Mouse (Mus musculus): ENCODE data around the gene Rnls. TPM values are rescaled to one million over a fixed set of nuclear protein-coding genes. Genes with fewer than 3 reads are reported as not detected.

Rnls gene
- total RNA-seq, 2 experiments from 2014 or later, result 1.3 to 1.6 TPM

GRCm38 (mm10) chr19:33173991-33174390 is 218.1 kb downstream of the Rnls start:
- TF ChIP-seq CTCF (IDR thresholded peaks at IDR 0.05), result no peak
- DNase-seq (ENCODE audit: extremely low spot score in 1 of 2, low spot score in 2 of 2), result no peak
- H3K4me3 ChIP-seq, result no peak overlapping the region
- no peak overlapping the region for H3K27ac ChIP-seq
- intact Hi-C loops (cut with DNase I), result no loop called here

DNA sequence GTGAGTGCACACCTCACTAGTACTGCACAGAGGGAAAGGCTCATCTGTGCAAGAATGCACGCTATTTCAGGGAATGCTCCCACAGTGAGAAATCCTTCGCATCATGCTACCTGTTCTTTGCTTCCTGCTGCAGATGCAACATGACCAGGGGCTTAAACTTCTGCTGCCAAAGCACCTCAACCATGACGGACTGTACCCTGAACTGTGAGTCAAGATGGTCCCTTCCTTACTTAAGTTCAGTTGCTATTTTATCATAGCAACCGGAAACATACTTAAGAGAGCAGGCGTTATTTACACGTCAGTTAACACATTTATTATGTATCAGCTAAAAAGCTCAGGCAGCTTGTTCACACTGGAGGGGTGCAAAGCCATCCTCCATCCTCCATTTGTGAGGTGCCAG is 222.2 kb downstream of the Rnls start:
- Histone ChIP-seq H3K27ac (no peak overlapping the region), H3K4me3 (no peak overlapping the region)
- TF ChIP-seq CTCF (IDR thresholded peaks at IDR 0.05), result no peak
- DNase-seq (ENCODE audit: extremely low spot score in 1 of 2, low spot score in 2 of 2), result no peak
- intact Hi-C loops (cut with DNase I), result no loop called here

DNA sequence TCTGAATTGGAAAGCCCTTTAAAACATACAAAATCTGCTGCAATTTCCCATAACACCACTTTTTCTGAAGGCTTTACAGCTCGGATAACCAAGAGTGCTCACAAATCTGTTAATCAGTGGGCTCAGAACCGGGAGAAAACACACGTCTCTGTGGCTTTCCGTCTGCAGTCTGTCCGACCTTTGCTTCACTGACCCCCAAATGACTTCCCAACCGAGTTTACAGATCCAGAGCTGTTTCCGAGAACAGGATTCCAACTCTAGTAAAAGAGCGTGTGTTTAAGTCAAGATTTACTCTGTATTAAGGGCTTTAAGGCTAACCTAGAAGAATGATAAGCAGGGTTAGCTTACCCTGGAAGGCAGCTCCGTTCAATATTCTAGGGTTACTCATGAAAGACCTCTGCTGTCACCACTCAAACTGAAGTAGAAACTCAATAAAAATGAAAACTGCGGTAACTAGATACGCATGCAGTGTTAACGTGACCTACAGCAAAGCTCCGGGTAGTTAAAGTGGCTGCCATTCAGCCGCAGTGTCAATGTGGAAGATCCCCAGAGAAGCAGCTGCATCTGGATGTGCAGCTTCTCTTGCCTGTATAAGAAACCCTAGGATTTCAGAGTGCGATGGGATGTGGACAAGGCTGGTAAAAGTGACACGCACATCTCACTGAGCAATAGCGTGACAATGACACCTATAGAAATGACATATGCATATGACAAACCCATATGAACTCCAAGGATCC is 224.4 kb downstream of the Rnls start:
- no peak for TF ChIP-seq CTCF (IDR thresholded peaks at IDR 0.05)
- H3K4me3 ChIP-seq, result no peak overlapping the region
- no peak overlapping the region for H3K27ac ChIP-seq
- intact Hi-C loops (cut with DNase I), result no loop called here
- DNase-seq (ENCODE audit: extremely low spot score in 1 of 2, low spot score in 2 of 2), result no peak

- no peak for DNase-seq (ENCODE audit: extremely low spot score in 1 of 2, low spot score in 2 of 2)
- no peak for TF ChIP-seq CTCF (IDR thresholded peaks at IDR 0.05)
- intact Hi-C loops (cut with DNase I), result no loop called here
- Histone ChIP-seq H3K4me3 (no peak overlapping the region), H3K27ac (no peak overlapping the region)
Measured at GRCm38 (mm10) chr19:33164801-33165200, 227.3 kb downstream of the Rnls start.

GRCm38 (mm10) chr19:33161903-33162302 is 230.2 kb downstream of the Rnls start:
- no peak for TF ChIP-seq CTCF (IDR thresholded peaks at IDR 0.05)
- Histone ChIP-seq H3K27ac (no peak overlapping the region), H3K4me3 (no peak overlapping the region)
- intact Hi-C loops (cut with DNase I), result no loop called here
- DNase-seq (ENCODE audit: extremely low spot score in 1 of 2, low spot score in 2 of 2), result no peak

- no peak for TF ChIP-seq CTCF (IDR thresholded peaks at IDR 0.05)
- H3K27ac ChIP-seq, result no peak overlapping the region
- intact Hi-C loops (cut with DNase I), result no loop called here
- no peak overlapping the region for H3K4me3 ChIP-seq
- no peak for DNase-seq (ENCODE audit: extremely low spot score in 1 of 2, low spot score in 2 of 2)
Measured at GRCm38 (mm10) chr19:33159897-33160296, 232.2 kb downstream of the Rnls start.

GRCm38 (mm10) chr19:33159192-33159591 is 232.9 kb downstream of the Rnls start:
- no peak for DNase-seq (ENCODE audit: extremely low spot score in 1 of 2, low spot score in 2 of 2)
- TF ChIP-seq CTCF (IDR thresholded peaks at IDR 0.05), result no peak
- Histone ChIP-seq H3K27ac (no peak overlapping the region), H3K4me3 (no peak overlapping the region)
- intact Hi-C loops (cut with DNase I), result no loop called here

DNA sequence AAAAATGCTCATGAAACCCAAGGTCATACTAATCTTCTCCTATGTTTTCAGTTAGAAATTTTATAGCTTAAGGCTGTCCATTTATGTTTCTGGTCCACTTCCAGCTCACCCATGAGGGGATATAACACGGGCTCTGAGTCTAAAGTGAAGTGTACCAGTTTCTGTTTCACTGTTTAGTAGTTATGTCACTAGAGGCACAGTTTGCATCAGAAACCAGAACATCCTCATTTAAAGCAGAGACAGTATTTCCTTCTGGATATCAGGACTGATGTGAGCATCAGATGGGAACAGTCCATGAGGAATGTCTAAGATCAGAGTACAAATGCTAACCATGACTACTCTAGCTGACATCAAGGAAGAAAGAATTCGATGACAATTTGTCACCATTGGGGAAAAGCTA is 233.9 kb downstream of the Rnls start:
- DNase-seq (ENCODE audit: extremely low spot score in 1 of 2, low spot score in 2 of 2), result no peak
- Histone ChIP-seq H3K4me3 (no peak overlapping the region), H3K27ac (no peak overlapping the region)
- intact Hi-C loops (cut with DNase I), result no loop called here
- TF ChIP-seq CTCF (IDR thresholded peaks at IDR 0.05), result no peak

- H3K27ac ChIP-seq, result no peak overlapping the region
- no peak for DNase-seq (ENCODE audit: extremely low spot score in 1 of 2, low spot score in 2 of 2)
- no peak overlapping the region for H3K4me3 ChIP-seq
- intact Hi-C loops (cut with DNase I), result no loop called here
- TF ChIP-seq CTCF (IDR thresholded peaks at IDR 0.05), result no peak
Measured at GRCm38 (mm10) chr19:33148411-33148810, 243.7 kb downstream of the Rnls start.

DNA sequence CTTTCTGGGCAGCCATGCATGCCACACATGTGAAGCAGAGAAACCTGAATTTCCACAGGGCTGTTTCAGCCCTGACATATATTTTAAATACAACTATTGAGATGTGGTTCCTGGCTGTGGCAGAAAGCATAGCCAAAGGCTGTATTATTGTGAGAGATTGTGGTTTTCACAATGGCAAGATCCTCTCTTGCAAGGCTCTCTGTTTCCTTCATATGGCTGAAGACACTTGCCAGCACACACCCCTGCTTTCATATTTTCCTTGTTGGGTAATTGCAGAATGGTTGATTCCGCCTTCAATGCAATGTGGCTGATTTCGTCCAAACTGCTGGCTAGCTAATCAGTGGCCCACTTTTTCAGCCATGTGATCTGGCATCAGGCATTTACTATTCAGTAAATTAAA is 248.9 kb downstream of the Rnls start:
- H3K27ac ChIP-seq, result no peak overlapping the region
- intact Hi-C loops (cut with DNase I), result no loop called here
- no peak overlapping the region for H3K4me3 ChIP-seq
- no peak for DNase-seq (ENCODE audit: extremely low spot score in 1 of 2, low spot score in 2 of 2)
- no peak for TF ChIP-seq CTCF (IDR thresholded peaks at IDR 0.05)

DNA sequence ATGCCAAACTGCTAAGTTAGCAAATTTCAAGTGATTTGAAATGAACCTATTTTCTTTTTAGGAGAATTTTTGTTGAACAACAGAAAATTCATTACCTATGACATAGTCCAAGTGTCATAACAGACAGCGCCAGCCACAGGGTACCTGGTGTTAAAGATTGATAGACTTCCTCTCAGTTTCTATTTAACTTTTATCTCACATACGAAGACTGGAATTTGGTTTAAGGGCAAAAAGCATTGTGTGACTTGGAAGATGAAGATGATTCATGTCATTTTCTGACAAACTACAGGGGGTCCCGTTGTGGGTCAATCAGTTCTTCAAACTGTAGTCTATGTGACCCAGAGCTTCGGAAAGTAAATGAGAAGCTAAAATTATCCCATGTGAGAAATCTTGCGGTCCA is 254.8 kb downstream of the Rnls start:
- intact Hi-C loops (cut with DNase I), result no loop called here
- Histone ChIP-seq H3K4me3 (no peak overlapping the region), H3K27ac (no peak overlapping the region)
- no peak for TF ChIP-seq CTCF (IDR thresholded peaks at IDR 0.05)
- DNase-seq (ENCODE audit: extremely low spot score in 1 of 2, low spot score in 2 of 2), result no peak

DNA sequence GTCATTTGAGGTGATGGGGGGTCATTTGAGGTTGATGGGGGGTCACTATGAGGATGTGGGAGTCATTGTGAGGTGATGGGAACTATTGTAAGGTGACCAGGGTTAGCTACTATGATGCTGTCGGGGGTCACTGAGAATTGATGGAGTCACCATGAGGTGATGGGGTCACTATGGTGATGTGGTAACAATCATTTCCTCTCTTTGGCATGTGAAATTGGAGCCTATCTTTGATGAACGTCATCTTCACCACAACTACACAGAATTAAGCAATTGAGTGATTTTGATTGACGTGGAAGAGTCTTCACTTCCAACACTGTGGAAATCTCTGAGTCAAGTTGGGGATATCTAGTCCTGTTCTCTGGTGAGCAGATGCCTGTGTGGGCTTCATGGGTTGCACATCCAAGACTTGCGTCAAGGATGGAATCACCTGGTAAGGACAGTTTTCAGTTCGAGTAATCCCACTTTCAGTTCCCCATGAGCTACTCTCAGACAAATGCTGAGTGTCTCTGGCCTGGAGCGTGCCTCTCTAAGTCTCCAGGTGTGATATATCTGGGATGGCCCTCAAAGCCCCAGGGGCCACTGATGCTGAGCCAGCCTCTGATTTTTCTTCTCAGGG is 269.4 kb downstream of the Rnls start:
- no peak for TF ChIP-seq CTCF (IDR thresholded peaks at IDR 0.05)
- no peak for DNase-seq (ENCODE audit: extremely low spot score in 1 of 2, low spot score in 2 of 2)
- intact Hi-C loops (cut with DNase I), result no loop called here
- H3K27ac ChIP-seq, result no peak overlapping the region
- H3K4me3 ChIP-seq, result no peak overlapping the region

GRCm38 (mm10) chr19:33119947-33120346 is 272.1 kb downstream of the Rnls start:
- H3K4me3 ChIP-seq, result no peak overlapping the region
- no peak for DNase-seq (ENCODE audit: extremely low spot score in 1 of 2, low spot score in 2 of 2)
- intact Hi-C loops (cut with DNase I), result no loop called here
- H3K27ac ChIP-seq, result no peak overlapping the region
- TF ChIP-seq CTCF (IDR thresholded peaks at IDR 0.05), result no peak

Data from left cerebral cortex, adult 2 months (tissue).